Mouse (Mus musculus): Measurements from ENCODE around the gene Mtmr10. TPM values are rescaled to one million over a fixed set of nuclear protein-coding genes. Genes with fewer than 3 reads are reported as not detected.

The Mtmr10 gene
- total RNA-seq, 2 experiments from 2014 or later: 16.1 to 17.5 TPM

GRCm38 (mm10) chr7:64360586-64360945, 73.1 kb downstream of the Mtmr10 start:
- intact Hi-C loops (cut with DNase I): no loop called here
- peak in 1 of 2 experiments; percentile 40 for DNase-seq (ENCODE audit: low spot score in 2 of 2)

- no peak for DNase-seq (ENCODE audit: low spot score in 2 of 2)
- intact Hi-C loops (cut with DNase I): no loop called here
Measured at GRCm38 (mm10) chr7:64365863-64366262, 78.4 kb downstream of the Mtmr10 start.

- DNase-seq (ENCODE audit: low spot score in 2 of 2): no peak
- intact Hi-C loops (cut with DNase I): no loop called here
Measured at GRCm38 (mm10) chr7:64369841-64370240, 82.4 kb downstream of the Mtmr10 start.

- no peak for DNase-seq (ENCODE audit: low spot score in 2 of 2)
- intact Hi-C loops (cut with DNase I): no loop called here
Measured at GRCm38 (mm10) chr7:64371940-64372878, 84.8 kb downstream of the Mtmr10 start.

GRCm38 (mm10) chr7:64373147-64373829, 85.8 kb downstream of the Mtmr10 start:
- intact Hi-C loops (cut with DNase I): no loop called here
- no peak for DNase-seq (ENCODE audit: low spot score in 2 of 2)

- peak; percentile 87 to 90 for DNase-seq (ENCODE audit: low spot score in 2 of 2)
- intact Hi-C loops (cut with DNase I): no loop called here
Measured at GRCm38 (mm10) chr7:64373830-64374562, 86.5 kb downstream of the Mtmr10 start, which contains the start of gene Fan1. Gene Fan1, minus strand, starts transcription at chr7:64374095.

Small RNA genes lying within 50 kb of the gene (microRNA-seq; reads per million reads assigned to microRNA genes)
- gene Mir6416: not detected

Other genes starting within 250 kb of the Mtmr10 start
- 1 to 10 TPM in 1 of 2 experiments, not detected in 1; 1.6 TPM for gene Trpm1, start 133.8 kb upstream of the Mtmr10 start, total RNA-seq (2021)
- 10 to 100 TPM in 1 of 2 experiments, 1 to 10 TPM in 1; 9.1 to 12.8 TPM for gene Fan1, start 86.4 kb downstream of the Mtmr10 start, total RNA-seq (2021)
- 10 to 100 TPM; 16.1 to 19.6 TPM for gene Mphosph10, start 104.6 kb downstream of the Mtmr10 start, total RNA-seq (2021)
- 10 to 100 TPM; 46.8 to 48.9 TPM for gene Mcee, start 105.0 kb downstream of the Mtmr10 start, total RNA-seq (2021)
- 100 to 1,000 TPM; 245 to 264 TPM for gene Apba2, start 214.1 kb downstream of the Mtmr10 start, total RNA-seq (2021)

Measured in left cerebral cortex, postnatal 36 days (tissue).